Mouse (Mus musculus): ENCODE measurements at regions not wholly inside any gene's neighbourhood (a gene's known extent, or its start where the extent isn't known, plus 50 kb on each side); places are given as distances from the start of the nearest gene placed in this dataset.
A peak's percentile ranks its signal among the peaks of the same experiment; 100 is the strongest.
"Not testable (repeated sequence)": the region's sequence is repeated elsewhere in the genome, so short reads cannot be mapped to it uniquely, and the experiment has no call there.

- DNase-seq, result no peak
Measured at GRCm38 (mm10) chr13:104549016-104549415, 243.3 kb upstream of the Srek1ip1 start.

DNA sequence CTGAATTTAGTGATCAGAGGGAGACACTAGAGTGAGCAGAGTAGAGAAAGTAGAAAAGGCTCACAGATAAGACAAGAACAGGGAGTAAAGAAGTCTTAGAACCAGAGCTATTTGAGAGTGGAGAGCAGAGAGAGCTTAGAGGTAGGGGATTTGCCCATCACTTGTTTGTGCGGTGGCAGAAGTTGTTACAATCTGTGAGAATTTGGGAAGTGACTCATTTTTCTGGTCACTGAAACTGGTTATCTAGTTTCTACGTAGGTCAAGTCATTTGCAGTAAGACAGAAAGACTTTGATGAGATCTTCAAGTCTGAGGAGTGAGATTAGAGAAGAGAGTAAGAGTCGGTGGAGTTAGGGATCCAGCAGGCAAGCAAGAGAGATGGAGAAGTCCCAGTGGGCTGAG is 239.0 kb upstream of the Srek1ip1 start:
- DNase-seq, result no peak

DNA sequence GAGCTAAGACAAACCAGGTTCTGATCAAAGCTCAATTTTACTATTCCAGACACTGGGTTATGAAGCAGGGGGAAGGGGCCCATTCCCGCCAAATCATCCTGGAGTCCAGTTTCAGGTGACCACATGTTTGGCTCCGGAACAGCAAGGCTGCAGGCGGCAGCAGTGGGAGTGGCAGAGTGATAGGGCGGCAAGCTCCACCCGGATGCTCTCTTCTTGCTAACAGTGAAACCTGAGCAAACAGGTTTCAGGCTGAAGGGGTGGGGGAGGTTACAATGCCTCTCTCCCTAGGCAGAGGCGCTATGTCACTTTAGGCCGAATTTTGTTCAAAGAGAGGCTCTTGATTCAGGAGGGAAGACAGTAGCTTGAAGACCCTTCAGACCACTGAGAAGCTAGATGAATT is 235.7 kb upstream of the Srek1ip1 start:
- DNase-seq, result not testable (repeated sequence)

GRCm38 (mm10) chr13:104559876-104560275 is 232.4 kb upstream of the Srek1ip1 start:
- peak; percentile 36 to 51 for DNase-seq

DNA sequence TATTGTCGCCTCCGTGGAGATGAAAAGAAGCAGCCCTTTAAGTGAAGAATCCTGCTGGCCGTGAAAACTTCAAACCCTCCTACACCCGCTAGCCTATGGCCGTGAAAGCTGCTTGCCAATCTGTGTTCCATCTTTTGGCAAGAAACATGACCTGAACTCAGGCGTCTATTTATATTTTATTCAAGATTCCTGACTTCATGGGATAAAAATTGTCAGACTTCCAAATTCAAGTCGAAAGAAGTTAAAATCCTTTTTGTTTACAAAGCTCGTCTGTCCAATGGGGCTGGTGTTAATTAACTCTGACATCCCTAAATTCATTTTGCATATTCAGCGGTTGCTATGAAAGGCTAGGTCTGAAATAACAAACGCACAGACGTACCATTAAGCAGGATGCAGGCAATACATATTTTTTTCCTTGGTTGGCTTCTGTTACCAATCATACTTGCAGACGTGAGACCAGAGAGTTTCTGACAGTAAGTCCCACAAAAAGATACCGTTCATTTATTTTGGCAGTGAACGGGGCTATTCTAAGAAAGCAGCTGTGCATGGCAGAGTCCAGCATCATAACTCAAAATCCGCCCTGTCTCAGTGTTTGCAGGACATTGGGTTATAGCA is 231.7 kb upstream of the Srek1ip1 start:
- no peak for DNase-seq

GRCm38 (mm10) chr13:104562536-104562935 is 229.7 kb upstream of the Srek1ip1 start:
- DNase-seq, result no peak

GRCm38 (mm10) chr13:104563019-104563418 is 229.3 kb upstream of the Srek1ip1 start:
- no peak for DNase-seq

DNA sequence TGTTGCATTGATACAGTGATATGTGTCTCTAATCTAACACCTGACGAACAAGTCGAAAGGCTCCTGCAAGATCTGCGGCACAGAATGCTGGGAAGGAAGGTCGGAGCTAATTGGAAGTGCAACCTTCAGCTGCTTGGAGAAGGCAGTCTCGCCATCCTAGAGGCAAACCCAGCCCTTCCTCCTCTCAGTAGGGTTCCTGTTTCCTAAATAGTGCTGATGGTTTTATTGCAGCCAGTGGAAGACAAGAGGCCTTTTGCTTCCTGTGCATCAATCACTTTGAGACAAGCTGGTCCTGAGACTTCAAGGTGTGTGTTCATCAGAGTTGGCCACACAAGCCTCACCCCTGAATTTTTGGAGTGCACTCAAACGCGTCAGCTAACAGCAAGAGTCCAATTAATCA is 228.4 kb upstream of the Srek1ip1 start:
- DNase-seq, result no peak

DNA sequence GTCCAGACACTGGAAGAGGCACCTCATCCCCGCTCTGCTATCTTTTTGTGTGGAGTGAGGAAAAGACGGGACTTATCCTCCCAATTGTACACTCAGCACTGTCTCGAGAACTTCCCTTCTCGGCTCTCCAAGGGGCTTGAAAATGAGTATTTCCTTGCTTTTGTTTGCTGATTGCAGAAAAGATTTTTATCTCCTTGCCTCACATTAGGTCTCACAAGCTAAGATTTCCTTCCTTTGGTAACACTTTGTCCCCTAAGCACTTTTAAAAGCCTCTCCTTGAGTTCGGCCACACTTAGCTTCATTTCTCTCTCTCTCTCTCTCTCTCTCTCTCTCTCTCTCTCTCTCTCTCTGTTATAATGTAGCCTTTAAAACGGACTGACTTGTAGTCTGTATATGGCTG is 222.5 kb upstream of the Srek1ip1 start:
- no peak for DNase-seq

- no peak for DNase-seq
Measured at GRCm38 (mm10) chr13:104572236-104572635, 220.0 kb upstream of the Srek1ip1 start.

DNA sequence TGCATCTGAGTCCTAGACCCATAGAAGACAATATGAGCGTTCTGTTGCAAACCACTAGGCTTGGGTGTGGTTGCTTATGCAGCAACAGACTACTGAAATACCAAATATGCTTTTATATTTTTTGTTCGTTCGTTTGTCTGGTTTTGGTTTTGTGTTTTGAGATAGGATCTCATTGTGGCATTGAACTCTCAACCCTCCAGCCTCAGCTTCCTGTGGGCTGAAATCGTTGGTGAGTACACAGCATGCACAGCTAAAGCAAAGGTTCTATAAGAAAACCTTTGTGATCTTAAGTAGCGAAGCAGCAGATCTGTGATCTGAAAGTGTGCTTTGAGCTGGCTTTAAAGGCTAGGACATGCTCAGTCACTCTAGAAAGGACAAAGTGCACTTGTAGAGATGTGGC is 217.9 kb upstream of the Srek1ip1 start:
- DNase-seq, result no peak

- DNase-seq, result no peak
Measured at GRCm38 (mm10) chr13:104576188-104576789, 216.0 kb upstream of the Srek1ip1 start.

GRCm38 (mm10) chr13:104577856-104578255 is 214.4 kb upstream of the Srek1ip1 start:
- DNase-seq, result no peak

GRCm38 (mm10) chr13:104580686-104581350 is 211.5 kb upstream of the Srek1ip1 start:
- DNase-seq, result no peak
